Mouse (Mus musculus) embryonic facial prominence, embryonic 14.5 days (tissue): ENCODE results near the gene Trip13. TPM values are rescaled to one million over a fixed set of nuclear protein-coding genes. Genes with fewer than 3 reads are reported as not detected.
A peak's percentile ranks its signal among the peaks of the same experiment; 100 is the strongest.

ENCODE experiments used
- ATAC-seq: fragments of 200-750 bp; cut with Nextera tagmentation; 2 replicates; pipeline ENCODE4 v1.8.0; 2017; ENCODE audit warnings: low read depth, moderate number of reproducible peaks, moderate TSS enrichment
- DNase-seq: peaks from one replicate; pipeline ENCODE4 v3.0.0-alpha.2; 2015; ENCODE audit warnings: low spot score
- H3K27ac ChIP-seq: fragments of 300-500 bp; sonication (generic); replicated peaks from 2 replicates; pipeline ENCODE4 v1.5.1; 2014; ENCODE audit warnings: low read depth, mild to moderate bottlenecking, low read length, moderate library complexity
- H3K27me3 ChIP-seq: fragments of 300-500 bp; sonication (generic); replicated peaks from 2 replicates; pipeline ENCODE4 v1.6.1; 2014; ENCODE audit warnings: low read length; ENCODE audit not compliant: control insufficient read depth, insufficient read depth
- H3K36me3 ChIP-seq: fragments of 300-500 bp; sonication (generic); 2 replicates; pipeline ENCODE4 v1.6.1; 2014; ENCODE audit warnings: low read length, mixed read lengths; ENCODE audit not compliant: control insufficient read depth, insufficient read depth
- H3K4me1 ChIP-seq: fragments of 300-500 bp; sonication (generic); 2 replicates; pipeline ENCODE4 v1.6.1; 2014; ENCODE audit warnings: antibody characterized with exemption, low read length; ENCODE audit not compliant: control insufficient read depth, insufficient read depth
- H3K4me2 ChIP-seq: fragments of 300-500 bp; sonication (generic); 2 replicates; pipeline ENCODE4 v1.6.1; 2014; ENCODE audit warnings: low read depth, mild to moderate bottlenecking, low read length, moderate library complexity, mixed read lengths
- H3K4me3 ChIP-seq: fragments of 300-500 bp; sonication (generic); 2 replicates; pipeline ENCODE4 v1.5.1; 2014; ENCODE audit warnings: low read depth, mild to moderate bottlenecking, low read length
- H3K9ac ChIP-seq: fragments of 300-500 bp; sonication (generic); 2 replicates; pipeline ENCODE4 v1.6.1; 2014; ENCODE audit warnings: low read depth, mild to moderate bottlenecking, low read length, moderate library complexity, mixed read lengths
- H3K9me3 ChIP-seq: fragments of 300-500 bp; sonication (generic); 2 replicates; pipeline ENCODE4 v1.6.1; 2016; ENCODE audit warnings: low read length; ENCODE audit not compliant: control insufficient read depth
- WGBS: fragments of 180-500 bp; shearing (Covaris S2); extraction: QIAGEN DNeasy Blood & Tissue Kit; methylation state at CpG from one replicate; pipeline ENCODE4 v1.1.7; 2014; 5-methylcytosine and 5-hydroxymethylcytosine counted together
- polyA plus RNA-seq: library from polyadenylated mRNA; unstranded; fragments of >200 nt; fragmentation: Nextera tagmentation; extraction: Ambion mirVana; gene quantifications from 2 replicates; pipeline ENCODE4 v1.2.1, GENCODE M21; 2014

Trip13 gene
- polyA plus RNA-seq, 1 experiment from 2014 or later = 31.1 TPM

- Histone ChIP-seq H3K27me3 (no peaks in the 10 kb centered on the region), H3K4me2 (no peak overlapping the region), H3K4me3 (no peak overlapping the region), H3K9me3 (no peaks in the 10 kb centered on the region), H3K36me3 (peaks cover 12% of the 10 kb centered on the region; the same call in 1 of the 2 replicates), H3K27ac (no peak overlapping the region), H3K9ac (no peak overlapping the region), H3K4me1 (no peaks in the 10 kb centered on the region)
- WGBS = 65% methylated on average over 2 of the region's 2 CpGs
- peak; percentile 61 for DNase-seq
- ATAC-seq = peak; percentile 74; the same call in 1 of the 2 replicates
Observed at GRCm38 (mm10) chr13:73907683-73908412, 29.7 kb downstream of the Trip13 start.

GRCm38 (mm10) chr13:73907136-73907535 is 30.4 kb downstream of the Trip13 start:
- H3K4me2 ChIP-seq = no peak overlapping the region
- peaks cover 7% of the 10 kb centered on the region; the same call in 1 of the 2 replicates for H3K36me3 ChIP-seq
- no peaks in the 10 kb centered on the region for H3K27me3 ChIP-seq
- 67% methylated on average over 5 of the region's 5 CpGs for WGBS
- DNase-seq (no peak), ATAC-seq (no peak)
- H3K27ac ChIP-seq = no peak overlapping the region
- H3K4me3 ChIP-seq = no peak overlapping the region
- H3K9me3 ChIP-seq = no peaks in the 10 kb centered on the region
- H3K4me1 ChIP-seq = no peaks in the 10 kb centered on the region
- H3K9ac ChIP-seq = no peak overlapping the region

DNA sequence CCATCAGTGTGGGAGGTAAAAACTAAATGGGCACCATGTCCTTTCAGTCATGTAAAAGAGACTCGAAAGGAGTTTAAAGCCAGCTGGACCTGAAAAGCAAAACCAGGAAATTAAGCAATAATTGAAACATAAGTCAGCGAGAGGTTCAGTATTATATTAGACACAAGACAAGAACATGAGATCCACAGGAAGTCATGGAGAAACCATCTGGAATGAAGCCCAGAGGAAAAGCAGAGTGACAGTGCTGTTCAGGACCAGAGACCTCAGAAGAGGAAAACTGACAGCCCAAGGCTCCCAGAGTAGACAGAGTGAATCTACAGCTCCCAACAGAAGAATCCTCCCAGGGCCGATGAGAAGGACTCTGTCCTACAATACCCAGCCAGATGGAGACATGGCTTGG is 40.0 kb downstream of the Trip13 start:
- Histone ChIP-seq H3K4me1 (peaks cover 9% of the 10 kb centered on the region), H3K4me3 (no peak overlapping the region), H3K9me3 (no peaks in the 10 kb centered on the region), H3K9ac (no peak overlapping the region), H3K27ac (no peak overlapping the region), H3K4me2 (no peak overlapping the region), H3K27me3 (no peaks in the 10 kb centered on the region), H3K36me3 (no peaks in the 10 kb centered on the region)
- DNase-seq (no peak), ATAC-seq (no peak)
- 73% methylated on average over 3 of the region's 3 CpGs for WGBS

DNA sequence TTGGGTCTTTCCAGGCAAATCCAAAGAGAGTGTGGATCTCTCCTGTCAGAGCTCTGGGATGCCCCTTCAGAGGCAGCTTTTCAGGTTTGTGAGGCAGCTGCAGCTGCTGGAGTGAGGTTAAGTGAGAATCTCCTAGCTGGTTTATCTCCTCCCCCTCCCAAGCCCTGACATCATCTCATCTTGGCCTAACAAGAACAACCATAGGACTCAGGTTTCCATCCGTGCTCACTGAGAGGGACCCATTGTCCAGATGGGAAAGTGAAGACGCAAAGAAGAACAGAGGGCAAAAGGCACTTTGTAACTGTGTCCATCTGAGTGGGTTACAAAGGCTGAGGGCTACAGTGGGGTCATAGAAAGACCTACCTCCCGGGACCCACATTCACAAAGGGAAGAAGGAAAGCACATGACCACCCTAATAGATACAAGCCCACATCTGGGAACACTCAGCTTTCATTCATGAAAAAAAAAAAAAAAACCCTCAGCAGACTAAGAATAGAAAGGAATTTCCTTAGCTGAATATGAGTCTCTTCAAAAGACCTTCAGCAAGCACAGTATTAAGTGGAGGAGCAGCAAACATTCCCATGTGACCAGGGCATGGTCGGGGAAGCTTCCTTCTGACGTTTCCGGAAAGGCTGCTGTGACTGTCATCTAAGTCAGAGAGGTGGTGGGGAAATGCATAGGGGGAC is 44.9 kb downstream of the Trip13 start:
- Histone ChIP-seq H3K4me1 (peaks cover 20% of the 10 kb centered on the region), H3K36me3 (no peaks in the 10 kb centered on the region), H3K27me3 (no peaks in the 10 kb centered on the region), H3K4me2 (peak overlapping the region; percentile 26; the same call in 1 of the 2 replicates), H3K9ac (no peak overlapping the region), H3K27ac (peak overlapping the region; percentile 78), H3K4me3 (no peak overlapping the region), H3K9me3 (no peaks in the 10 kb centered on the region)
- 19% methylated on average over 6 of the region's 6 CpGs for WGBS
- DNase-seq (peak; percentile 79), ATAC-seq (peak; percentile 88)

GRCm38 (mm10) chr13:73887415-73887874 is 50.1 kb downstream of the Trip13 start:
- no peak overlapping the region for H3K4me3 ChIP-seq
- H3K9me3 ChIP-seq = no peaks in the 10 kb centered on the region
- no peak overlapping the region for H3K9ac ChIP-seq
- peak overlapping the region; percentile 10; the same call in 1 of the 2 replicates for H3K27ac ChIP-seq
- no peaks in the 10 kb centered on the region for H3K27me3 ChIP-seq
- peaks cover 21% of the 10 kb centered on the region for H3K4me1 ChIP-seq
- no peak overlapping the region for H3K4me2 ChIP-seq
- DNase-seq (peak; percentile 82), ATAC-seq (peak; percentile 76)
- 34% methylated on average over 4 of the region's 4 CpGs for WGBS
- H3K36me3 ChIP-seq = no peaks in the 10 kb centered on the region

- Histone ChIP-seq H3K4me2 (no peak overlapping the region), H3K9me3 (no peaks in the 10 kb centered on the region), H3K27me3 (no peaks in the 10 kb centered on the region), H3K4me3 (no peak overlapping the region), H3K4me1 (peaks cover 14% of the 10 kb centered on the region), H3K36me3 (no peaks in the 10 kb centered on the region), H3K9ac (no peak overlapping the region), H3K27ac (peak overlapping the region; percentile 7)
- DNase-seq (peak; percentile 61), ATAC-seq (peak; percentile 48)
- WGBS = 27% methylated on average over 5 of the region's 5 CpGs
Observed at GRCm38 (mm10) chr13:73886601-73887000, 51.0 kb downstream of the Trip13 start.

DNA sequence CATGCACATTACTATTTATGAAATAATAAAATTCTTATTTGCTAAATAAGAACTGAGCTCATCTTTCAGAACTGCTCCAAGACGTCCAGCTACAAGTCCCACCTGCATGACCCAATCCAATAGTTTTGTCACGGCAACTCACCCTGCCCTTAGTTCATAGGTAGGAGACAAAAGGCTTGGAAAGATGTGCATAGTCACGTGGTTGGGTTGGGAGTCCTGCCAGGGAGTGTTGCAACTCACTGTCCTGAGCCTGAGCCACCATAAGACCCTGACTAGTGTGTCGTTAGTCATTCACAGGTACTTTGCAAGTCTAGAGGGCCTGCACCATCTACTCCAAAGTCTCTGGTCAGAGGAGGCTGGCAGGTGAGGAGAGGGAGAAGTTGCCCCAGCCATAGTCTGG is 51.5 kb downstream of the Trip13 start:
- H3K4me1 ChIP-seq = peaks cover 15% of the 10 kb centered on the region
- no peaks in the 10 kb centered on the region for H3K9me3 ChIP-seq
- no peak for DNase-seq
- WGBS = 49% methylated on average over 4 of the region's 4 CpGs
- H3K9ac ChIP-seq = no peak overlapping the region
- no peaks in the 10 kb centered on the region for H3K27me3 ChIP-seq
- no peak overlapping the region for H3K4me2 ChIP-seq
- H3K4me3 ChIP-seq = no peak overlapping the region
- H3K27ac ChIP-seq = peak overlapping the region; percentile 7; the same call in 1 of the 2 replicates
- no peak for ATAC-seq
- no peaks in the 10 kb centered on the region for H3K36me3 ChIP-seq

GRCm38 (mm10) chr13:73885656-73886055 is 51.9 kb downstream of the Trip13 start:
- 72% methylated on average over 4 of the region's 4 CpGs for WGBS
- H3K4me3 ChIP-seq = no peak overlapping the region
- H3K27ac ChIP-seq = no peak overlapping the region
- no peak overlapping the region for H3K9ac ChIP-seq
- H3K4me2 ChIP-seq = no peak overlapping the region
- peaks cover 19% of the 10 kb centered on the region for H3K4me1 ChIP-seq
- no peak for ATAC-seq
- H3K36me3 ChIP-seq = no peaks in the 10 kb centered on the region
- H3K27me3 ChIP-seq = no peaks in the 10 kb centered on the region
- no peak for DNase-seq
- H3K9me3 ChIP-seq = no peaks in the 10 kb centered on the region
